Mouse (Mus musculus): ENCODE data around the gene Alpk1. TPM values are rescaled to one million over a fixed set of nuclear protein-coding genes. Genes with fewer than 3 reads are reported as not detected.
"Not testable (repeated sequence)": the region's sequence is repeated elsewhere in the genome, so short reads cannot be mapped to it uniquely, and the experiment has no call there.

Alpk1 gene
- polyA plus RNA-seq, 1 experiment = 2.0 TPM

DNA sequence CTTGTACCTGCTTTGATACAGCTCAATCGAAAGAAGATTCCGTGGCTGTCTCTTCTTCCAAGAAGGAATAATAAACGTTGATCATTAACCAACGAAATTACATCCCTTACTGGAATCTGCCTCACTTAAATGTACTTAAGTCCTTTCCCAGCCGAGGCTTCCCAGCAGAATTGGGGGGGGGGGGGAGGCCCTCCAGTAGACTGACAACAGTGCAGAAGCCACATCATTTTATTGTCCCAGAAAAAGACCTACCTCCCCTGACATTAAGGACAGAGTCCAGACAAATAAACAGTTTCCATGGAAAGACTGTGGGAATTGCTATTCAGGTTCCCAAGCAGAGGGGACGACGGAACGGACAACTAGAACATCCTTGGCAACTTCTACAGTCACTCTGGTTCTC is 8.6 kb upstream of the Alpk1 start:
- Histone ChIP-seq H3K27me3 (ENCODE audit: control insufficient read depth, insufficient read depth, low read length) (0 out of 2 replicates have a peak, but pooled peaks cover 1% of the 10 kb centered on the region), H3K4me1 (ENCODE audit: control insufficient read depth, insufficient read depth, low read length) (no peaks in the 10 kb centered on the region), H3K4me3 (replicated peaks; ENCODE audit: insufficient read depth, low read depth, low read length) (no peak overlapping the region), H3K27ac (ENCODE audit: insufficient read depth, low read length) (no peak overlapping the region)
- TF ChIP-seq CTCF (IDR thresholded peaks at IDR 0.05; ENCODE audit: borderline replicate concordance, insufficient read depth, low read depth, low read length) (no peak), POLR2A (IDR thresholded peaks at IDR 0.05; ENCODE audit: borderline replicate concordance, insufficient read depth, low read length) (no peak)
- WGBS = 37% methylated on average over 8 of the region's 8 CpGs
- no peak for DNase-seq

DNA sequence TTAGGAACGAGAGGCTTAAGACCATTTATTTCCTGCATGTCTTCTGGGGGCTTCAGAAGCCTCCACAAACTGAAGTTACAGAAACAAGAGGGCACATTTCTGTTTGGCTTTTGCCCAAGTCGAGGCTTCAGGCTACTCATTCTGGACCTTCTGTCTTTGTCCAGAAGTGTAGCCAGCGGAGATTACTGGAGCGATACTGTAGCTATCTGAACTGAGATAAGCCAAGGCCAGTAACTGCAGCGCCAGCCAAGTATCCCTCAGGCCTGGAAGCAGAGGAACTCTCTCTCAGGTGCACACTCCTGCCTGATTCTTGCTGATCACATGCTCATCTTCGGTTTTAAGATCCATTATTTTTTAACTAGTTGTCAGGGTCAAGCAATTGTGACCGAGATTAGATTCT is 7.7 kb upstream of the Alpk1 start:
- no peaks in the 10 kb centered on the region for H3K4me1 ChIP-seq (ENCODE audit: control insufficient read depth, insufficient read depth, low read length)
- 0 out of 2 replicates have a peak, but pooled peaks cover 1% of the 10 kb centered on the region for H3K27me3 ChIP-seq (ENCODE audit: control insufficient read depth, insufficient read depth, low read length)
- no peak overlapping the region for H3K4me3 ChIP-seq (replicated peaks; ENCODE audit: insufficient read depth, low read depth, low read length)
- TF ChIP-seq POLR2A (IDR thresholded peaks at IDR 0.05; ENCODE audit: borderline replicate concordance, insufficient read depth, low read length) (no peak), CTCF (IDR thresholded peaks at IDR 0.05; ENCODE audit: borderline replicate concordance, insufficient read depth, low read depth, low read length) (no peak)
- no peak for DNase-seq
- WGBS = 72% methylated on average over 7 of the region's 7 CpGs
- H3K27ac ChIP-seq (ENCODE audit: insufficient read depth, low read length) = no peak overlapping the region

DNA sequence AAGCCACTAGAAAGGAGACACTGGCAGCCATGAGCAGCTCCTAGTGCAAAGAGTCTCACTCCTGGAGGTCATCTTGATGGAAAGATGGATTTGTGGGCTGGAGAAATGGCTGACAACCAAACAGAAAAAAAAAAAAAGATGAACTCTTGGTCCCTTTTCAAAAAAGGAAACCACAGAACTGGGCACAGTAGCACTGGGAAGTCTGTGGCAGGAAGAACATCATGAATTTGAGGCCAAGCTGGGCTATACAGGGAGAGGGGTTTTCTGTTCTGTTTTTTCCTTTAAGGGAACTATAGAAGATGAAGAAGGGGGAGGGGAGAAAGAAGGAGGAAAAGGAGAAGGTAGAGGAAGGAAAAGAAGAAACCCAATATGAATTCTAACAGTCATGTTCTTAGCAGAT is 6.7 kb upstream of the Alpk1 start:
- Histone ChIP-seq H3K27ac (ENCODE audit: insufficient read depth, low read length) (no peak overlapping the region), H3K4me3 (replicated peaks; ENCODE audit: insufficient read depth, low read depth, low read length) (no peak overlapping the region), H3K4me1 (ENCODE audit: control insufficient read depth, insufficient read depth, low read length) (no peaks in the 10 kb centered on the region), H3K27me3 (ENCODE audit: control insufficient read depth, insufficient read depth, low read length) (0 out of 2 replicates have a peak, but pooled peaks cover 1% of the 10 kb centered on the region)
- TF ChIP-seq POLR2A (IDR thresholded peaks at IDR 0.05; ENCODE audit: borderline replicate concordance, insufficient read depth, low read length) (no peak), CTCF (IDR thresholded peaks at IDR 0.05; ENCODE audit: borderline replicate concordance, insufficient read depth, low read depth, low read length) (no peak)
- no peak for DNase-seq

- not testable (repeated sequence) for H3K4me1 ChIP-seq (ENCODE audit: control insufficient read depth, insufficient read depth, low read length); H3K4me3 ChIP-seq (replicated peaks; ENCODE audit: insufficient read depth, low read depth, low read length); H3K27me3 ChIP-seq (ENCODE audit: control insufficient read depth, insufficient read depth, low read length); H3K27ac ChIP-seq (ENCODE audit: insufficient read depth, low read length); DNase-seq
- WGBS = 91% methylated on average over 8 of the region's 8 CpGs
Observed at GRCm38 (mm10) chr3:127783680-127784079, 3.4 kb upstream of the Alpk1 start.

DNA sequence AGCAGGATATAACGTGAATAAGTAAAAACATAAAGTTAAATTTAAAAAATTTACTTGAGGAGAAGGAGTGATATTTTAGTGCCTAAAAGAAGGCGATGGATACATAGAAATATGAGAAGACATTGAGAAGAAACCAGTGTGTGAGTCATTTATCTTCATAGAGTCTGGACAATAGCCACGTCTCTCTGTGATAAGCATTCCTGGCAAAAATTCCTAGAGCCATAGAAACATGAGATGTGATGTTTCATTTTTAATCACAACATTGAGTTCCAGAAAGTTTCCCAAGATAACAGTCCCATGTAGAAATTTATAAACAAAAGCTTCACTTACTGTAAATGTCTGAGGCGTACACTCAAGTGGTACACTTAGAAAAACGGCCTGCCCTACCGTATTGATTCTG is 2.6 kb upstream of the Alpk1 start:
- Histone ChIP-seq H3K4me1 (ENCODE audit: control insufficient read depth, insufficient read depth, low read length) (no peaks in the 10 kb centered on the region), H3K27me3 (ENCODE audit: control insufficient read depth, insufficient read depth, low read length) (no peaks in the 10 kb centered on the region), H3K4me3 (replicated peaks; ENCODE audit: insufficient read depth, low read depth, low read length) (no peak overlapping the region), H3K27ac (ENCODE audit: insufficient read depth, low read length) (no peak overlapping the region)
- TF ChIP-seq POLR2A (IDR thresholded peaks at IDR 0.05; ENCODE audit: borderline replicate concordance, insufficient read depth, low read length) (no peak), CTCF (IDR thresholded peaks at IDR 0.05; ENCODE audit: borderline replicate concordance, insufficient read depth, low read depth, low read length) (no peak)
- 85% methylated on average over 6 of the region's 6 CpGs for WGBS
- no peak for DNase-seq

DNA sequence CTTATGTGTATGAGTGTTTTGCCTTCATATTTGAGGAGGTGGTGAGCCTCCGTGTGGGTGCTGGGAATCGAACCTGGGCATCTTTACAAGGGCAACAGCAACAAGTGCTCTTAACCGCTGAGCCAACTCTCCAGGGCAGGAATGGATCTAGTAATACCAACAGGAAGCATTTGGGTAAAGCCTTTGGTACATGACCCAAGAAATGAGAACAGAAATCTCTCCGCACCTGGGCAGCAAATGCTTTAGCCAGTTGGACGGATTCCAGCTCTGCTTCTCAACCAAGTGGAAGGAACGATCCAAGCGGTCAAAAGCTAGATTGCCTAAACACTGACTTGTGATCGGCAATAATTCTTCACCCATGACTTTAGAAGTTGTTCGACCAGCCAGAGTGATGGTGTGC is 594 bp upstream of the Alpk1 start:
- no peaks in the 10 kb centered on the region for H3K27me3 ChIP-seq (ENCODE audit: control insufficient read depth, insufficient read depth, low read length)
- no peak overlapping the region for H3K4me3 ChIP-seq (replicated peaks; ENCODE audit: insufficient read depth, low read depth, low read length)
- TF ChIP-seq CTCF (IDR thresholded peaks at IDR 0.05; ENCODE audit: borderline replicate concordance, insufficient read depth, low read depth, low read length) (no peak), POLR2A (IDR thresholded peaks at IDR 0.05; ENCODE audit: borderline replicate concordance, insufficient read depth, low read length) (no peak)
- WGBS = 66% methylated on average over 9 of the region's 9 CpGs
- H3K27ac ChIP-seq (ENCODE audit: insufficient read depth, low read length) = no peak overlapping the region
- no peaks in the 10 kb centered on the region for H3K4me1 ChIP-seq (ENCODE audit: control insufficient read depth, insufficient read depth, low read length)
- no peak for DNase-seq

DNA sequence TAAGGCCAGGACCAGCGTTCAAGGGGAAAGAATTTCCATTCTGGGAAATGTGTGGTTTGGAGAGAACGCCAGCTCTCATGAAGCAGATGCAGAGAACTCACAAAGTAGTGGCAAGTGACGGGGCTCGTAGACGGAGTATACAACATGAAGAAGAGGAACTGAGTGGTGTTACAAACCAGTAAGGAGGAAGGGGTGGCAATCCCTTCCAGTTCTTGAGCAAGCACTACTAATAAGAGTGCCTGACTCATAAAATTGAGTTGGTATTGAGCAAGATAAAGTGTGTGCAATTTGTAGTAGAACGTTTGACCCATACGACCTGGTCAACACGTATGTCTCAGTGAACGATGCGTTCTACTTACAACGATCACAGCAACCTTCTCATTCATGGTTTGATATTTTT is 11.2 kb downstream of the Alpk1 start:
- TF ChIP-seq POLR2A (IDR thresholded peaks at IDR 0.05; ENCODE audit: borderline replicate concordance, insufficient read depth, low read length) (no peak), CTCF (IDR thresholded peaks at IDR 0.05; ENCODE audit: borderline replicate concordance, insufficient read depth, low read depth, low read length) (no peak)
- 87% methylated on average over 11 of the region's 11 CpGs for WGBS
- Histone ChIP-seq H3K4me1 (ENCODE audit: control insufficient read depth, insufficient read depth, low read length) (no peaks in the 10 kb centered on the region), H3K4me3 (replicated peaks; ENCODE audit: insufficient read depth, low read depth, low read length) (no peak overlapping the region), H3K27ac (ENCODE audit: insufficient read depth, low read length) (no peak overlapping the region), H3K27me3 (ENCODE audit: control insufficient read depth, insufficient read depth, low read length) (no peaks in the 10 kb centered on the region)
- DNase-seq = no peak

DNA sequence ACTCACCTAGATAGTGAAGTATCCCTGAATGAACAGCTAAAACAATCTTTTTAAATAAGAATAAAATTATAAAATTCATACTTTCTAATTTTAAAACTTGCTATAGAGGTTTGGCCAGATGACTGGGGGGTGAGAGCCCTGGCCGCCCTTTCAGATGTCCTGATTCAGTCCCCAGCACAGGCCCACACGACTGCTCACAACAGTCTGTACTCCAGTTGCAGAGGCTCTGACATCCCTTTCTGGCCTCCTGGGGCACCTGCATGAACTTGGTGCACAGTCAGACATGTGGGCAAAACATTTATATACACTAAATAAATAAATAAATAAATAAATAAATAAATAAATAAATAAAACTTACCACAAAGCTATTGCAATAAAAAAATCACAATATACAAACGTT is 14.4 kb downstream of the Alpk1 start:
- Histone ChIP-seq H3K27ac (ENCODE audit: insufficient read depth, low read length) (no peak overlapping the region), H3K4me1 (ENCODE audit: control insufficient read depth, insufficient read depth, low read length) (no peaks in the 10 kb centered on the region), H3K4me3 (replicated peaks; ENCODE audit: insufficient read depth, low read depth, low read length) (no peak overlapping the region), H3K27me3 (ENCODE audit: control insufficient read depth, insufficient read depth, low read length) (no peaks in the 10 kb centered on the region)
- no peak for DNase-seq
- TF ChIP-seq CTCF (IDR thresholded peaks at IDR 0.05; ENCODE audit: borderline replicate concordance, insufficient read depth, low read depth, low read length) (no peak), POLR2A (IDR thresholded peaks at IDR 0.05; ENCODE audit: borderline replicate concordance, insufficient read depth, low read length) (no peak)
- WGBS = 73% methylated on average over 3 of the region's 3 CpGs
